Mouse (Mus musculus): ENCODE measurements around the gene Retn. TPM values are rescaled to one million over a fixed set of nuclear protein-coding genes. Genes with fewer than 3 reads are reported as not detected.

Retn gene
- polyA plus RNA-seq, 1 experiment from 2014 or later = 0.34 TPM

GRCm38 (mm10) chr8:3654726-3655508, 653 bp upstream of the Retn start:
- Histone ChIP-seq H3K4me3 (ENCODE audit: low read length) (no peak overlapping the region), H3K9ac (ENCODE audit: low read depth, low read length) (no peak overlapping the region), H3K27me3 (replicated peaks; ENCODE audit: control insufficient read depth, insufficient read depth, low read length) (no peaks in the 10 kb centered on the region), H3K4me2 (ENCODE audit: low read length) (no peak overlapping the region), H3K9me3 (ENCODE audit: control insufficient read depth, low read length) (no peaks in the 10 kb centered on the region), H3K36me3 (ENCODE audit: control insufficient read depth, insufficient read depth, low read length) (no peaks in the 10 kb centered on the region), H3K27ac (ENCODE audit: low read depth, low read length) (no peak overlapping the region), H3K4me1 (ENCODE audit: control insufficient read depth, insufficient read depth, low read depth, low read length) (no peaks in the 10 kb centered on the region; the same call in 1 of the 2 replicates)
- 73% methylated on average over 11 of the region's 11 CpGs for WGBS
- ATAC-seq = no peak

- 0 out of 2 replicates have a peak overlapping the region, but pooled peaks have one; percentile 6 for H3K4me3 ChIP-seq (ENCODE audit: low read length)
- no peak overlapping the region for H3K27ac ChIP-seq (ENCODE audit: low read depth, low read length)
- no peak overlapping the region for H3K9ac ChIP-seq (ENCODE audit: low read depth, low read length)
- peak overlapping the region; percentile 34 for H3K4me2 ChIP-seq (ENCODE audit: low read length)
- H3K27me3 ChIP-seq (replicated peaks; ENCODE audit: control insufficient read depth, insufficient read depth, low read length) = no peaks in the 10 kb centered on the region
- ATAC-seq = peak; percentile 76
- H3K9me3 ChIP-seq (ENCODE audit: control insufficient read depth, low read length) = no peaks in the 10 kb centered on the region
- H3K4me1 ChIP-seq (ENCODE audit: control insufficient read depth, insufficient read depth, low read depth, low read length) = no peaks in the 10 kb centered on the region; the same call in 1 of the 2 replicates
- WGBS = 26% methylated on average over 7 of the region's 7 CpGs
- H3K36me3 ChIP-seq (ENCODE audit: control insufficient read depth, insufficient read depth, low read length) = no peaks in the 10 kb centered on the region
These were observed 1.3 kb downstream of the Retn start for GRCm38 (mm10) chr8:3656725-3657381.

GRCm38 (mm10) chr8:3660889-3661288, 5.3 kb downstream of the Retn start:
- H3K4me2 ChIP-seq (ENCODE audit: low read length) = no peak overlapping the region
- H3K9ac ChIP-seq (ENCODE audit: low read depth, low read length) = no peak overlapping the region
- no peaks in the 10 kb centered on the region for H3K9me3 ChIP-seq (ENCODE audit: control insufficient read depth, low read length)
- H3K4me3 ChIP-seq (ENCODE audit: low read length) = no peak overlapping the region
- ATAC-seq = no peak
- H3K4me1 ChIP-seq (ENCODE audit: control insufficient read depth, insufficient read depth, low read depth, low read length) = no peaks in the 10 kb centered on the region; the same call in 1 of the 2 replicates
- no peaks in the 10 kb centered on the region for H3K27me3 ChIP-seq (replicated peaks; ENCODE audit: control insufficient read depth, insufficient read depth, low read length)
- H3K36me3 ChIP-seq (ENCODE audit: control insufficient read depth, insufficient read depth, low read length) = no peaks in the 10 kb centered on the region
- no peak overlapping the region for H3K27ac ChIP-seq (ENCODE audit: low read depth, low read length)
- 89% methylated on average over 8 of the region's 8 CpGs for WGBS

- ATAC-seq = no peak
- Histone ChIP-seq H3K9me3 (ENCODE audit: control insufficient read depth, low read length) (no peaks in the 10 kb centered on the region), H3K27ac (ENCODE audit: low read depth, low read length) (no peak overlapping the region), H3K27me3 (replicated peaks; ENCODE audit: control insufficient read depth, insufficient read depth, low read length) (no peaks in the 10 kb centered on the region), H3K4me3 (ENCODE audit: low read length) (no peak overlapping the region), H3K36me3 (ENCODE audit: control insufficient read depth, insufficient read depth, low read length) (no peaks in the 10 kb centered on the region), H3K4me1 (ENCODE audit: control insufficient read depth, insufficient read depth, low read depth, low read length) (no peaks in the 10 kb centered on the region), H3K9ac (ENCODE audit: low read depth, low read length) (no peak overlapping the region), H3K4me2 (ENCODE audit: low read length) (no peak overlapping the region)
- WGBS = 76% methylated on average over 5 of the region's 5 CpGs
These were observed 8.8 kb downstream of the Retn start for GRCm38 (mm10) chr8:3664405-3664804.

GRCm38 (mm10) chr8:3665507-3665906, 9.9 kb downstream of the Retn start, which contains the start of gene Mcemp1:
Gene Mcemp1 (plus strand): TSS chr8:3665754.
- Histone ChIP-seq H3K27me3 (replicated peaks; ENCODE audit: control insufficient read depth, insufficient read depth, low read length) (no peaks in the 10 kb centered on the region), H3K9me3 (ENCODE audit: control insufficient read depth, low read length) (no peaks in the 10 kb centered on the region), H3K4me1 (ENCODE audit: control insufficient read depth, insufficient read depth, low read depth, low read length) (no peaks in the 10 kb centered on the region), H3K4me3 (ENCODE audit: low read length) (no peak within 1 kb of the TSS), H3K4me2 (ENCODE audit: low read length) (no peak within 1 kb of the TSS), H3K27ac (ENCODE audit: low read depth, low read length) (no peak within 1 kb of the TSS), H3K36me3 (ENCODE audit: control insufficient read depth, insufficient read depth, low read length) (no peaks in the 10 kb centered on the region), H3K9ac (ENCODE audit: low read depth, low read length) (no peak within 1 kb of the TSS)
- ATAC-seq = no peak
- 79% methylated on average over 6 of the region's 6 CpGs for WGBS

- Histone ChIP-seq H3K4me1 (ENCODE audit: control insufficient read depth, insufficient read depth, low read depth, low read length) (no peaks in the 10 kb centered on the region; the same call in 1 of the 2 replicates), H3K36me3 (ENCODE audit: control insufficient read depth, insufficient read depth, low read length) (no peaks in the 10 kb centered on the region)
- ATAC-seq = no peak
These were observed 14.8 kb downstream of the Retn start for GRCm38 (mm10) chr8:3670388-3670787.

GRCm38 (mm10) chr8:3671980-3672491, 16.5 kb downstream of the Retn start, which contains the start of gene Fcor:
Gene Fcor (minus strand): TSS chr8:3672362.
- 0% methylated on average over 23 of the region's 23 CpGs for WGBS
- Histone ChIP-seq H3K4me1 (ENCODE audit: control insufficient read depth, insufficient read depth, low read depth, low read length) (peaks cover 3% of the 10 kb centered on the region), H3K27ac (ENCODE audit: low read depth, low read length) (peak within 1 kb of the TSS; percentile 81)

More at GRCm38 (mm10) chr8:3670388-3670787, 14.8 kb downstream of the Retn start:
- Histone ChIP-seq H3K9me3 (ENCODE audit: control insufficient read depth, low read length) (no peaks in the 10 kb centered on the region), H3K9ac (ENCODE audit: low read depth, low read length) (no peak overlapping the region), H3K27ac (ENCODE audit: low read depth, low read length) (no peak overlapping the region), H3K4me3 (ENCODE audit: low read length) (no peak overlapping the region), H3K4me2 (ENCODE audit: low read length) (no peak overlapping the region), H3K27me3 (replicated peaks; ENCODE audit: control insufficient read depth, insufficient read depth, low read length) (no peaks in the 10 kb centered on the region)
- WGBS = 87% methylated on average over 2 of the region's 2 CpGs

GRCm38 (mm10) chr8:3674671-3675070, 19.1 kb downstream of the Retn start:
- H3K4me2 ChIP-seq (ENCODE audit: low read length) = no peak overlapping the region
- WGBS = 51% methylated on average over 3 of the region's 3 CpGs

More at GRCm38 (mm10) chr8:3671980-3672491, 16.5 kb downstream of the Retn start, which contains the start of gene Fcor:
- H3K4me3 ChIP-seq (ENCODE audit: low read length) = peak within 1 kb of the TSS; percentile 56
- no peaks in the 10 kb centered on the region for H3K27me3 ChIP-seq (replicated peaks; ENCODE audit: control insufficient read depth, insufficient read depth, low read length)
- peak within 1 kb of the TSS; percentile 69 for H3K4me2 ChIP-seq (ENCODE audit: low read length)
- no peaks in the 10 kb centered on the region for H3K9me3 ChIP-seq (ENCODE audit: control insufficient read depth, low read length)
- H3K9ac ChIP-seq (ENCODE audit: low read depth, low read length) = peak within 1 kb of the TSS; percentile 72
- peak; percentile 90 for ATAC-seq
- no peaks in the 10 kb centered on the region for H3K36me3 ChIP-seq (ENCODE audit: control insufficient read depth, insufficient read depth, low read length)

More at GRCm38 (mm10) chr8:3674671-3675070, 19.1 kb downstream of the Retn start:
- no peaks in the 10 kb centered on the region for H3K27me3 ChIP-seq (replicated peaks; ENCODE audit: control insufficient read depth, insufficient read depth, low read length)
- peaks cover 15% of the 10 kb centered on the region for H3K4me1 ChIP-seq (ENCODE audit: control insufficient read depth, insufficient read depth, low read depth, low read length)
- H3K27ac ChIP-seq (ENCODE audit: low read depth, low read length) = no peak overlapping the region
- ATAC-seq = no peak
- peaks cover 10% of the 10 kb centered on the region for H3K36me3 ChIP-seq (ENCODE audit: control insufficient read depth, insufficient read depth, low read length)
- H3K9me3 ChIP-seq (ENCODE audit: control insufficient read depth, low read length) = no peaks in the 10 kb centered on the region
- no peak overlapping the region for H3K4me3 ChIP-seq (ENCODE audit: low read length)
- H3K9ac ChIP-seq (ENCODE audit: low read depth, low read length) = no peak overlapping the region

Measured in hindbrain, embryonic 16.5 days (tissue).